Mouse (Mus musculus): Measurements from ENCODE around the gene Gfra1.

The Gfra1 gene

DNA sequence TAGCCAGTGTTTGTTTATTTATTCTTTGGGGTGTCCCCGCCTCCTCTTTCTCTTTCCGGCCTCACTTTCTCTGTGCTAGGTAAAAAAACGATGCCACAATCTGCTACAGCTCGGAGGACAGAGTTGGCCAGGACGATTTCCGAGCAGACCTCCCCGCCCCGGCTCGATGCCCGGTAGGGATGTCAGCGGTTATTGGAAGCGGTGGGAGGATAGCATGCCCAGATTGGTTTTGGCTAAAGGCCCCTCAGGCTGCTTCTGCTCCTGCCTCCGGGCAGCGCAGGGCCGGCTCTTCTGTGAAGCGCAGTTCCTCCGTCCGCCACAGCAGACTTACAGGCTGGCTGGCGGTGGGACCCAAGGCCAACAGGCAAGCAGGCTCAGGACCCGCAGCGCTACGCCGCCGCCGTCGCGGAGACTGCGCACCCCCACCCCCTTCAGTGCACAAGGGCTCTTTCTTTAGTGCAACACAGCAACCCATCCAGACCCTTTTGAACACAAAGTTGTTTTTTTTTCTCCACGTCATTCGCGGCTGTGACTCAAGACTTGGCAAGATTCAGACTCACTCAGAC lies at the start of gene Gfra1:
Gene Gfra1 (minus strand): TSS at position 414 of the 566 bp plus-strand sequence.
- no peak for DNase-seq (ENCODE audit: extremely low read depth, low read depth, low spot score)

- no peak for DNase-seq (ENCODE audit: extremely low read depth, low read depth, low spot score)
These were observed 44.3 kb upstream of the Gfra1 start for GRCm38 (mm10) chr19:58500049-58500448.

DNA sequence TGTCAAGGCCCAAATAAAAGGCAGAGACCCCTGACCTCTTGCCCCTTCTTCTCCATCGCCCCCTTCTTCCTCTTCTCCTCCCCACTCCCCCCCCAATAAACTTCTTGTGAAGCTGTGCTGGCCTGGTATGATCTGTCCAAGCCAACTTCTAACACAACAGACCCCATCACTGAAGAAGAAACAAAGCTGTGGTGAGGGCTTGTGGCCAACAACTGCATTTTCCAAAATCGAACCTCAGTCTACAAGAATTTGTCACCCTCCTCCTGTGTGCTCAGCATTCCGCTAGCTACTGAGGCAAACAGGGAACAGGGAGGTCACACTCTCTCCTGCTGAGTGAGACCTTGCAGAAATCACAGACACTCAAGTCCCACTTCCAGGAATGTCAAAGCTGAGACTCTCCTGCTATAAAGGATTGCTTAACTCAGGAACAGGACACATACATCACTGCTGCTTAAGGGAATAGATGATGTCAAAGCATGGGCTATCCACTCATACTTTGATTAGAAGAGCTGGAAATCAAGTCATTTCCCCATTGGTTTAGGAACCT lies 43.8 kb upstream of the Gfra1 start:
- DNase-seq (ENCODE audit: extremely low read depth, low read depth, low spot score): no peak

DNA sequence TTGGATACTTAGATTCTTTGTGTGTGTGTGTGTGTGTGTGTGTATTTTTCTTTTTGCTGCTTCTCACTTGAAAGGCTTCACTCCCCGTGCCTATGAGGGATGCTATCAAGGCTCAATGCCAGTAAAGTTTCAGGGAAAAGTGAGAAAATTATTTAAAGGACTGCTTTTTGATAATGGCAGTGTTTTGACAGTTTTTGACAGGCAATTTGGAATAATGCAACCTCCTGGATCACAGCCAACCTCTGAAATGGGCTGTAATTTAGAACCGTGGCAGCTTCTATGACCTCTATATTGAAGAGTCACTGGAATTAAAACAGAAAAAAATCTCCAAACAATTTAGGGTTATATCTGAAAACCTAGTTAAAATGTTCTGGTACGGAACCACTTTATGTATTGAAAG lies 41.4 kb upstream of the Gfra1 start:
- DNase-seq (ENCODE audit: extremely low read depth, low read depth, low spot score): no peak

- DNase-seq (ENCODE audit: extremely low read depth, low read depth, low spot score): no peak
These were observed 31.0 kb upstream of the Gfra1 start for GRCm38 (mm10) chr19:58486686-58487085.

GRCm38 (mm10) chr19:58482373-58482977 lies 26.8 kb upstream of the Gfra1 start:
- DNase-seq (ENCODE audit: extremely low read depth, low read depth, low spot score): no peak

- DNase-seq (ENCODE audit: extremely low read depth, low read depth, low spot score): no peak
These were observed 18.5 kb upstream of the Gfra1 start for GRCm38 (mm10) chr19:58474251-58474650.

GRCm38 (mm10) chr19:58469421-58469820 lies 13.7 kb upstream of the Gfra1 start:
- no peak for DNase-seq (ENCODE audit: extremely low read depth, low read depth, low spot score)

- DNase-seq (ENCODE audit: extremely low read depth, low read depth, low spot score): no peak
These were observed 12.6 kb upstream of the Gfra1 start for GRCm38 (mm10) chr19:58468331-58468730.

- DNase-seq (ENCODE audit: extremely low read depth, low read depth, low spot score): no peak
These were observed 8.0 kb upstream of the Gfra1 start for GRCm38 (mm10) chr19:58463755-58464154.

GRCm38 (mm10) chr19:58460361-58461022 lies 4.8 kb upstream of the Gfra1 start:
- DNase-seq (ENCODE audit: extremely low read depth, low read depth, low spot score): no peak

DNA sequence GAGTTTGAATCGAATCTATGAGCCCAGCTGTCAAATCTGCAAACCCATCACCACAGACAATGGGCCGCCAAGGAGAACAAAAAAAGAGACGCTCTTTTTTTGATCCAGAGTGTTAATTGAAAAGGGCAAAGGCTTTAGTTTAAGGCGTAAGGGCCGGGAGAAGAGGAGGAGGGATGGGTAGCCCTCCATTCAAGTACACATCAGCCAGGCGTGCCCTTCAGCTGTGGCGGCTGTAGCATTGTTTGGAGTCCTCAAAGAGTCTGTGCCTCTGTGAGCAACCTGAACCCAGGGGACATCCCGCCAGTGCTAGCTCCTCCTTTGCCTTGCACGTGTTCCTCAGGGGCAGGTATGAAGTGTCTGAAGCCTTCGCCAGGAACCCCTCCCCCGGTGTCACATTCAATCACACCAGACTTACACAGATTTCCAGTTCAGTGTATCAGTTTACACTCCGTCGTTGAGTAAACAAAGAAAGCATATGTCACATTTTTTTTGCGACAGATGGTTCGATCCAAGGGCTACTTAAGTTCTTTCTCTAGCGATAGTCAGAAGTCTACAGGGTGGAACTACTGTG lies 867 bp upstream of the Gfra1 start:
- DNase-seq (ENCODE audit: extremely low read depth, low read depth, low spot score): no peak

DNA sequence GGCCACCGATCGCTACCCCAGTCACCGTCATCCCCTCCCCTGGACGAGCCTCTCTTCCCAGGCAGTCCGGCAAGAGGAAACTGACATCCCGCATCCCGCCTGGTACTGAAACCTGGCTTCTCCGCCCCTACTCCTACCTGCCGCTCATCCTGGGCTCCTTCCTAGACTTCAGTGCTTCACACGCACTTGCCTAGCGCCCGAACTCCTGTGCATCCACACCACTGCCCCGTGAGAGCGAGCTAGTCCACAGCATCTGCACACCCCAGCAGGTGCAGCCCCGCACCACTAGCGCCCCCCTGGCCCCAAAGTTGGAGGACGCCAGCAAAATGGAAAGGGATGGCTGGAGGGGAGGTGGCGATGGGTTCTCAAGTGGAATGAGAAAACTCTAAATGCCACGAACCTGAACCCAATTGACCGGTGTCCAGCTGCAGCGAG lies 631 bp downstream of the Gfra1 start:
- DNase-seq (ENCODE audit: extremely low read depth, low read depth, low spot score): no peak

- no peak for DNase-seq (ENCODE audit: extremely low read depth, low read depth, low spot score)
These were observed 1.2 kb downstream of the Gfra1 start for GRCm38 (mm10) chr19:58454261-58455060.

GRCm38 (mm10) chr19:58453581-58453980 lies 2.1 kb downstream of the Gfra1 start:
- DNase-seq (ENCODE audit: extremely low read depth, low read depth, low spot score): no peak

DNA sequence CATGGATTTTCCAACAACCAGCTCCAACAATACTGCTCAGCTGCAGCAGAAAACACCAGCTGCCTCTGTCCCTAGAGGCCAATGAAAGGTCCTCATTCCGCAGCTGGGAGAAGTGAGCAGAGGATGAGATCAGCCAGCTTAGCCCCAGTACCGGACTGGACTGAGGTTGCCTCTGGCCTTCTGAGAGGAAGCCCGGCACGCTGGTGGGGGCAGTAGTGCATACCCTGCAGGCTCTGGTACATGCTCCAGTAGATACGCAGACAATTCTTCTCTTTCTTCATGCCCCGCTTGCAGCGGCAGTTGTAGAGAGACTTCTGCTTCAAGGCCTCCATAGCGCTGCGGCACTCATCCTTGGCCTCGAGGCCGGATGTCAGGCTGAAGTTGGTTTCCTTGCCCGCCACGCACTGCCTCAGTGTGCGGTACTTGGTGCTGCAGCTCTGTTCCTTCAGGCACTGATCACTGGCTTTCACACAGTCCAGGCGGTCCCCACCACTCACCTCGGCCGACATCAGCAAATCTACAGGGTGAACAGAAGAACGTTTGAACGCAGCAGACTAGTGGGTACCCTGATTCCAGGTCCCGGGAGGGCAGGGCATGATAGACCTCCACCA lies 2.7 kb downstream of the Gfra1 start:
- no peak for DNase-seq (ENCODE audit: extremely low read depth, low read depth, low spot score)

GRCm38 (mm10) chr19:58452178-58452819 lies 3.4 kb downstream of the Gfra1 start:
- DNase-seq (ENCODE audit: extremely low read depth, low read depth, low spot score): no peak

- DNase-seq (ENCODE audit: extremely low read depth, low read depth, low spot score): no peak
These were observed 4.4 kb downstream of the Gfra1 start for GRCm38 (mm10) chr19:58451323-58451722.

- no peak for DNase-seq (ENCODE audit: extremely low read depth, low read depth, low spot score)
These were observed 5.0 kb downstream of the Gfra1 start for GRCm38 (mm10) chr19:58450716-58451115.

Measured in fat pad, adult 2 months (tissue).